Comparison of ENCODE assay signal across 14 mouse cellular contexts in the genomic region with DNA sequence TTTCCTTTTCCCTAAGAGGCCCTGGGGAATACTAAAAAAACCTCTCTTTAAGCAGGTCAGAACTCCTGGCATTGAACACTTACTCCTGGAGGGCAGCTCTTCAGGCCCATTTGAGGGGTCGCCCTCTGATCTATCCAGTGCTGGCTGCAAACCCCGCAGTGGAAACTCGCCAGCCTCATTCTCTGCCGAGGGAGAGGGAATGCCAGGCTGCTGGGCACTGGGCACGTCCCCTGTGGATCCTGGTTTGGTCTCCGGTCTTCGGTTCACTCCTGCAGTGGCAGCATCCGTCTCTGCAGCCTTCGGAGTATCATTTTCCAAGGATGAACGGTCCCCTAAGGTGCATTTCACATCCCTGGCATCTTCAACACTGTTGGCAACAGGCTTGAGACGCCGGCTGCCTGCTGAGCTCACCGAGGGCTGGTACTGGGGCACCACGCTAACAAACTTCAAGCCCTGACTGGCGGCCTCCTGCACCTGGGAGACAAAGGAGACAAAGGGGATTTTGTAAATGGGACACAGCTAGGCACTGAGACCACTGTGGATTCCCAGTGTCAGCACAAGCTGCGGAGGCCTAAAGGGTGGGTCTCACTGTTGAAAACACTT.
DNase-seq lines count a peak whose midpoint lies in the region; ATAC-seq and TF ChIP-seq lines count a peak whose summit lies in the region.
"Had no signal": no experiment of that assay in that cellular context is flagged by ENCODE, and none has a peak within 500 bp of the region (broad histone marks: within the 10 kb centered on the region; RNA-seq: fewer than 3 reads in every experiment).

No protein-coding gene starts in this region.

- H3K9ac ChIP-seq in forebrain, embryonic 16.5 days (replicated peaks; ENCODE audit: low read depth, low read length), result no peak overlapping the region
- H3K9ac ChIP-seq in midbrain, embryonic 16.5 days (ENCODE audit: low read depth, low read length), result no peak overlapping the region
- H3K9ac ChIP-seq: embryonic facial prominence, embryonic 12.5 days had no signal

- peak; percentile 52 for ATAC-seq in forebrain, embryonic 16.5 days
- ATAC-seq in midbrain, embryonic 16.5 days, result peak; percentile 18

- DNase-seq in layer of hippocampus, adult 2 months (ENCODE audit: low spot score in 2 of 2), result no peak
- no peak for DNase-seq in layer of hippocampus, adult 8-10 months (ENCODE audit: low spot score in 2 of 2)
- DNase-seq in cerebellum, adult 9-11 months, result peak; percentile 21
- DNase-seq in adrenal gland, adult (ENCODE audit: inconsistent age in 2 of 2, low spot score in 1 of 2), result no peak
- DNase-seq in spleen, postnatal 4 days (ENCODE audit: low spot score in 2 of 2), result no peak
- DNase-seq: kidney, postnatal 4 days; lung, adult 18-20 months; spleen, adult 18-20 months; thymus, postnatal 14 days had no signal

- H3K36me3 ChIP-seq in forebrain, embryonic 16.5 days (ENCODE audit: control insufficient read depth, insufficient read depth), result no peaks in the 10 kb centered on the region
- H3K36me3 ChIP-seq in midbrain, embryonic 16.5 days (ENCODE audit: control insufficient read depth, insufficient read depth, low read length), result no peaks in the 10 kb centered on the region
- H3K36me3 ChIP-seq: embryonic facial prominence, embryonic 12.5 days; limb, embryonic 10.5 days had no signal

- 25% methylated on average over 16 of the region's 16 CpGs for WGBS in forebrain, embryonic 16.5 days
- 38% methylated on average over 16 of the region's 16 CpGs for WGBS in midbrain, embryonic 16.5 days

- TF ChIP-seq CTCF in layer of hippocampus, adult 2 months (conservative IDR thresholded peaks at IDR 0.05), result no peak

- no peak overlapping the region for H3K4me3 ChIP-seq in layer of hippocampus, adult 2 months
- H3K4me3 ChIP-seq in forebrain, embryonic 16.5 days (replicated peaks; ENCODE audit: low read length), result no peak overlapping the region
- no peak overlapping the region for H3K4me3 ChIP-seq in midbrain, embryonic 16.5 days (ENCODE audit: low read depth, low read length)
- H3K4me3 ChIP-seq: embryonic facial prominence, embryonic 12.5 days; limb, embryonic 10.5 days had no signal

- H3K9me3 ChIP-seq in forebrain, embryonic 16.5 days (ENCODE audit: control insufficient read depth, low read length), result no peaks in the 10 kb centered on the region
- no peaks in the 10 kb centered on the region for H3K9me3 ChIP-seq in midbrain, embryonic 16.5 days (replicated peaks; ENCODE audit: control insufficient read depth, low read length, poor library complexity, severe bottlenecking)
- H3K9me3 ChIP-seq: embryonic facial prominence, embryonic 12.5 days; limb, embryonic 10.5 days had no signal

- peak overlapping the region; percentile 78 for H3K27ac ChIP-seq in layer of hippocampus, adult 2 months
- H3K27ac ChIP-seq in forebrain, embryonic 16.5 days (ENCODE audit: low read length), result peak overlapping the region; percentile 37; the same call in 1 of the 2 replicates
- peak overlapping the region; percentile 53 for H3K27ac ChIP-seq in midbrain, embryonic 16.5 days (ENCODE audit: low read length)
- H3K27ac ChIP-seq: embryonic facial prominence, embryonic 12.5 days; limb, embryonic 10.5 days had no signal

- H3K4me1 ChIP-seq in forebrain, embryonic 16.5 days (replicated peaks; ENCODE audit: control insufficient read depth, insufficient read depth, low read length), result peaks cover 8% of the 10 kb centered on the region; the same call in 1 of the 2 replicates
- peaks cover 4% of the 10 kb centered on the region; the same call in 1 of the 2 replicates for H3K4me1 ChIP-seq in midbrain, embryonic 16.5 days (ENCODE audit: control insufficient read depth, insufficient read depth, low read length)

- no peaks in the 10 kb centered on the region for H3K27me3 ChIP-seq in forebrain, embryonic 16.5 days (replicated peaks; ENCODE audit: control insufficient read depth, insufficient read depth, low read length)
- H3K27me3 ChIP-seq in midbrain, embryonic 16.5 days (ENCODE audit: control insufficient read depth, insufficient read depth, low read depth, low read length), result no peaks in the 10 kb centered on the region
- H3K27me3 ChIP-seq: embryonic facial prominence, embryonic 12.5 days had no signal

- H3K4me2 ChIP-seq in forebrain, embryonic 16.5 days (ENCODE audit: low read length), result no peak overlapping the region
- H3K4me2 ChIP-seq in midbrain, embryonic 16.5 days (ENCODE audit: low read length), result no peak overlapping the region
- H3K4me2 ChIP-seq: embryonic facial prominence, embryonic 12.5 days; heart, embryonic 11.5 days had no signal
